Mouse (Mus musculus) forelimb bud, embryonic 11.5 days (tissue): ENCODE results near the gene Hibch.
"Not testable (repeated sequence)": the region's sequence is repeated elsewhere in the genome, so short reads cannot be mapped to it uniquely, and the experiment has no call there.

ENCODE experiments used
- DNase-seq: peaks from one replicate; pipeline ENCODE4 v3.0.0-alpha.2; 2012; ENCODE audit warnings: low read depth, low spot score

Gene Hibch

GRCm38 (mm10) chr1:52884208-52884607 lies 39.5 kb downstream of the Hibch start:
- no peak for DNase-seq

- no peak for DNase-seq
Measured at GRCm38 (mm10) chr1:52909783-52910182, 65.1 kb downstream of the Hibch start.

GRCm38 (mm10) chr1:52916655-52917054 lies 71.9 kb downstream of the Hibch start:
- DNase-seq = no peak

DNA sequence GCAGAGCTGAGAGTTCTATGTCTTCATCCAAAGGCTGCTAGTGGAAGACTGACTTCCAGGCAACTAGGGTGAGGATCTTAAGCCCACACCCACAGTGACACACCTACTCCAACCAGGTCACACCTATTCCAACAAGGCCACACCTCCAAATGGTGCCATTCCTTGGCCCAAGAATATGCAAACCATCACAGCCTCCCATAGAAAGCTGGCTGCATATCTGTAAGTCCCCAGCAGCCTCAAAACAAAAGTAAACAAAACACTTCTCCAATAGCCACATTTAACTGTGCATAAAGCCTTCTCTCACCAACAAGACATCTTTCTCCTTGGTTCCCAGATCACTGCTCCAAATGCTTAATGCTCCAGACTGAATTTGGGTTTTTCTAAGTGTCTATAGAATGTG lies 74.2 kb downstream of the Hibch start:
- not testable (repeated sequence) for DNase-seq

- DNase-seq = not testable (repeated sequence)
Measured at GRCm38 (mm10) chr1:52924482-52924881, 79.8 kb downstream of the Hibch start.

DNA sequence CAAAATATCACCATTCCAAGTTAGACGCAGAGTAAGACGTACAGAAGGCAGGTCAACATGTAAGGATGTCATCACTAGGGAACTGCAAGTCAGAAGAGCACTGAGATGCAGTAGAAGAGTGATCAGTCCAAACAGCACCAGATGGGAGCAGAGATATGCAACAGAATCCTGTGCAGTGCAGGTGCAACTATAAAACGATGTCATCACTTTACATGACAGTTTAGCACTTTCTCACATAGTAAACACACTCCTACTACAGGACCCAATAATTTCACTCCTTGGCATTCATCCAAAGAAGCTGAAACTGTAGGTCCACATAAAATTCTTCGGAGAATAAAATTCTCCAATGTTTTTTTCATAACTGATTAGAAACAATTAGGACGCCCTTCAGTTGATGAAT lies 89.8 kb downstream of the Hibch start:
- DNase-seq = no peak

DNA sequence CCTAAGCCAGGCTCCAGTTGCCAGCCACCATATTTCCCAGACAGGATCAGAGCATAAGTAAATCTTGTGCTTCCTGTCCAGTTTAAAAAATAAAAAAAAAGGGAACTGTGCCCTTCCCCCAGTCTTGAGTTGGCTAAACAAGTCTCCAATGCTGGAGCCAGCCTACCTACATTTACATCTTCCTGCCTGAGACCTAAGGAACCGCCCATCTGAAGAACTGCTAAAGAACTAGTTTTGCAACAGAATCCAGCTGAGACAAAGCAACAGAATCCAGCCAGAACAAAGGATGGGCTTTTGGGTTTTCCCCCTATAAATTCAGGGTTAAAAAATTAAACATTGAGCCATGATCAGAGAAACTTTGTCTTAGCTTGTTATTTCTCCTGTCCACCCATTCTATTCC lies 94.3 kb downstream of the Hibch start:
- no peak for DNase-seq

DNA sequence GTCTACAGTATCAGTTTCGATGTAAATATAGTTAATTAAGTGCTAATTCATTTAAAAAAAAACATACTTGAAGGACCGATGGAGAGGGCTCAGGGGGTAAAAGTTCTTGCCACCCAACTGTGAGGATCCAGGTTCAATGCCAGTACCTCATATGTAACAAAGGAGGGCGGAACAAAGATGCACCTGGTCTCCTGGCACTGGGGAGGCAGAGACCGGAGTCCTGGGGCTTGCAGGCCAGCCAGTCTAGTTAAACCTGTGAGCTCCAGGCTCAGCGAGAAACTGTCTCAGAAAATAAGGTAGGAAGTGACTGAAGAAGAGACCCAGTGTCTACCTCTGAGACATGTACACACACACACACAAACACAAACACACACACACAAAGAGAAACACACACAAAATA lies 103.2 kb downstream of the Hibch start:
- DNase-seq = no peak

- no peak for DNase-seq
Measured at GRCm38 (mm10) chr1:52951146-52951868, 106.6 kb downstream of the Hibch start.

- DNase-seq = no peak
Measured at GRCm38 (mm10) chr1:52952143-52952542, 107.4 kb downstream of the Hibch start.

DNA sequence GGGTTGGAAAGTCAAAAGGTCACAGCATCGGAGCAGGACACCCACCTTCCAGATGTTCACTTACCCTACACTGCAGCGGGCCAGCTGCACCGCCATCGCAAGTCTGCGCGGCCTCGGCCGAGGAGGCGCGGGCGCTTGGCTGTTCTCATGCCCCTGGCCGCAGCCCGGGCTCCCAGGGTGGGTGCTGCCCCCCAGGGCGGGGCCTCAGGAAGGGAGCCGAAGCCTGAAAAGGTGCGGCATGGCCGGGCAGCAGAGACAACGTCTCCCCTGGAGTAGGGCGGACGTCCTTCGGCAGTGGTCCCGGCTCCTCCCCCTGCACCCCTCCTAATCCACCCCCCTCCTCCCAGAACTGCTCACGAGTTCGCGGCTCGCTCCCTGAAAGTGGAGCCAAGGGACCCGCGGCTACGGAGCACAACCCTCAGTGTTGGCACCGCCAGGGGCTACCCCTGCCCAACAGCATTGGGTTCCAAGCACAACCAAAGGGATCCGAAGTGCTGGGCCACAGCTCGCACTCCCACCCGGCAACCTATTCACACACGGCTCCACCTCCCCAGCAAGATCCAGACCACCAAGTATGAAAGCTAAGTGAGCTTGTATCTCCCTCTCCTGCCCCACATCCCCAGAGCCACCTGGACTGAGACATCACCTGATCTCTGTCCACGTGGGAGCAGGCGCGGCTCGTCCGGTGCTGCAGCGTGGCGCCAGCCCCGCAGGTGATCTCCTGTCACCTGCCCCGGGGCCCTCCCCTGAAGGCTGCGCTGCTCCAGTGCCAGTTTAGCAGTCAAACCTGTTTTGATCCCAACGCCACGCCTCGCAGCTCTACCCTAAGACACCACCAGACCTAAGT lies 108.0 kb downstream of the Hibch start:
- DNase-seq = no peak

DNA sequence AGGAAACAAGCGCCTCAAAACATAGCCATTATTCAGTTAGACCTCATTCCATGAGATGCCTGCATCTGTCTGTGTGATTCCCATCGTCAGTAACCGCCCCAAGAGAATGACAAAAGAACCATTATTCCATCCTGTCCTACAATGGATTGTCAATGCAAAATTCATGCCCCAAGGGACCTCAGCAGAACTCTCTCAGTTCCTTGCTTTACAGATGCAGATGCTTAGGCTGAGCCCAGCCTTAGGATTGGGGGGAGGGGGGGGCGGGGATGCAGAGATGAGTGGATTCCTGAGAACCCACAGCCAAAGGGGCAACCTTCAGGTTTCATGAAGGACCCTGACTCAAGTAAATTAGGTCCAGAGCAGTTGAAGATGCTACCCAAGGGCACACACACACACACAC lies 108.8 kb downstream of the Hibch start:
- DNase-seq = no peak

DNA sequence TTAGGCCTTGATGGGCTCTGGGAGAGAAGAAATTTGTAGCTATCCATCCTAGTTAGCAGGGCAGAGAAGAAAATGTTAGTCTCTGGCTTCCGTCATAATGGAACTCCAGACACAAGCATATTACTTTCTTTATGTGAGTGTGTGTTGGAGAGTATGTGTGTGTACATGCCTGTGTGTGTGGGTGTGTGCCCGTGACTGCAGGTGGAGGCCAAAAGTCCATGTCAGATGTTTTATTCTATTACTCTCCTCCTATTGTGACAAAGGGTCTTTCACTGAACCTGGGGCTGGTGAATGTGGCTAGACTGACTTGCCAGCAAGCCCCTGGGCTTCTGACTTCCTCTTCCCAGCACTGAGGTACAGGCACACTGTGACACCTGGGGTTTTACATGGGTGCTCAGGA lies 109.7 kb downstream of the Hibch start:
- DNase-seq = no peak

DNA sequence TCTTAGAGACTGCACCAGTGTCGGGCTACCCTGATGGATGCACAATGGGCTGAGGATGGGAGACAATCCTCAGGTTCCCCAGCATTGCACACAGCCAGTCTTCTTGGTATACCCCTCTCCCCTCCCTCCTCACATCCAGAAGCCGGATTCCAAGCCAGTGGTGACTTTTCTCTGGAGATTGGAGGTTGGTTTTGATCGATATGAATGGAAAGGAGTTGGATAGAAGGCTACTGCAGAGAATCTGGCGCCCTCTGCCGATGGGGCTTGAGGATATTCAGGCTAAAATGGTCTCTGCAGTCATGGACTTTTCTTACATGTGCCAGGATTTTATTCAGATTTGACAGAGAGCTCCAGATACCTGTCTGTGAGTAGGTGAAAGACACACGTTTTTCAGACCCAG lies 110.4 kb downstream of the Hibch start:
- DNase-seq = no peak

DNA sequence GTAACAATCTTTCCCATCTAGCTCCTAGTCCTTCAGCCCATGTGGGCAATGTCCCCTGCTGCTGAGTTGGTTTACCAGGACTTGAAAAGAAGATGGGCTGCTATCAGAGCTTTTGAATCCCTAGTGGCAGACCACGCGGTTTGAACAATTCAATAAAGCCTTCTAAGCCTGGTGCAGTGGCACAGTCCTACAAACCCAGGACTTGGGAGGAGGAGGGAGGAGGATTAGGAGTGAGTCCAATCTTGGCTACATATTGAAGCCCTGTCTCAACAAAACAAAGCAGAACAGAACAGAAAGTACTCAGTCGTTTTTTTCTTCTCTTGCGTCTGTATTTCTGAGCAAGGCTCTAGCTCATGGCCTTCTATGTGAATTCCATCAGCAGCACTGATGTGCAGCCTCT lies 112.0 kb downstream of the Hibch start:
- DNase-seq = no peak

DNA sequence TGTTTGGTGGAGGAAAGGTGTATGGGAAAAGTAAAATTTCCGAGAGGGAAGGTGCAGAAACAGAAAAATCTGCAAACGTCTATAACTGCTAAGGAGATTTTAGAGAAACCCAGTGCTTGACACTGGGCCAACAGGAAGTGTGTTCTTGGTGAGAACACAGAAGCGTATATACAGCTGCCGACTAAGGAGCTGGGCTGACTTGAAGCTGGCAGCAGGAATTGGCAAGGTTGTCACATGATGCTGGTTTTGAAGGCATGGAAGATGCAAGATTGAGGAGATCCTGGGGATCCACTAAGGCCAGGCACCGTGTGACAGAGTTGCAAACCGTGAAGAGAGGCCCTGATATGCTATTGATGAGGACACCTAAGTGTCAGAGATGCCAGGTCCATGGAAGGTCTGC lies 115.5 kb downstream of the Hibch start:
- DNase-seq = no peak

DNA sequence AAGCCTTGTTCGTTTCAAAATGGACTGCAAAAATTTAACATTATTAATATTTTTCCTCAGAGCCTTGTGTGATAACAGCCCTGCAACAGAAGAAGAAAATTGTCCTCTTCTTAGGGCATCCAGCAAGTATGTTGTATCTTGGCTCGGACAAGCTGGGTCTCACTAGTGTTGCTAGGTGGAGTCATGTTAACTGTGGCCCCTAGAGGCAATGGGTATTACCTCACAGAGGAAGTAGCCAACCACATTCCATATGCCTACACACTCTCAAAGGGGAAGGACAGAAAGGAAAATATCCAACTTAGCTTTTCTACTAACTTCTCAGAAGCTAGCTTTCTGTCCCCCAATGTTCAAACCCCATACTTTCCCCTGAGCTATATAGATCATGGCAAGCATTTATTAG lies 118.4 kb downstream of the Hibch start:
- no peak for DNase-seq

DNA sequence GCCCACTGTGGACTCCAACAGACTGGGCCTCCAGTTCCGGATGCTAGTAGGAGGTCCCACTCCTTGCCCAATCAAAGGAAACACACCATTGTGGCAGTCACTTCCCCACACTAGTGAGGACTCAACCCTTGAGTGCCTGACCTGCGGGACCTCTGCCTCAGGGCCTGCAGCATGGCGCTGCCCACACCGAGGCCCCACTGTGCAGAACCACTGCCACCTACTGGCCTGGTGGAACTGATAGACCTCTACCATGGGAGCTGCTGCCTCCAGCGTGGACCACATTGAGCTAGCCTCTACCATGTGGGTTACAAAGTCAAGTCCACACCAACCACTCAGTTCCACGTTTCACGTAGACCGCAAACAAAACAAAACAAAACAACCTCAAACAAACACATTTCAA lies 119.9 kb downstream of the Hibch start:
- no peak for DNase-seq
